Mouse (Mus musculus): ENCODE results near the gene Rhoc. TPM values are rescaled to one million over a fixed set of nuclear protein-coding genes. Genes with fewer than 3 reads are reported as not detected.

Rhoc gene
- polyA plus RNA-seq, 1 experiment from 2014 or later: 43.2 TPM

GRCm38 (mm10) chr3:104817991-104818748 lies 30.0 kb downstream of the Rhoc start, which contains the start of gene Mov10:
TSS of gene Mov10 (minus strand) at chr3:104818563.
- under 1% methylated on average over 40 of the region's 40 CpGs for WGBS
- Histone ChIP-seq H3K27me3 (no peaks in the 10 kb centered on the region), H3K27ac (no peak within 1 kb of the TSS), H3K9me3 (no peaks in the 10 kb centered on the region), H3K4me3 (replicated peaks) (peak within 1 kb of the TSS; percentile 70), H3K4me1 (replicated peaks) (peaks cover 22% of the 10 kb centered on the region), H3K36me3 (peaks cover 11% of the 10 kb centered on the region), H3K4me2 (replicated peaks) (peak within 1 kb of the TSS; percentile 100), H3K9ac (replicated peaks) (peak within 1 kb of the TSS; percentile 85)
- peak; percentile 82 for ATAC-seq

DNA sequence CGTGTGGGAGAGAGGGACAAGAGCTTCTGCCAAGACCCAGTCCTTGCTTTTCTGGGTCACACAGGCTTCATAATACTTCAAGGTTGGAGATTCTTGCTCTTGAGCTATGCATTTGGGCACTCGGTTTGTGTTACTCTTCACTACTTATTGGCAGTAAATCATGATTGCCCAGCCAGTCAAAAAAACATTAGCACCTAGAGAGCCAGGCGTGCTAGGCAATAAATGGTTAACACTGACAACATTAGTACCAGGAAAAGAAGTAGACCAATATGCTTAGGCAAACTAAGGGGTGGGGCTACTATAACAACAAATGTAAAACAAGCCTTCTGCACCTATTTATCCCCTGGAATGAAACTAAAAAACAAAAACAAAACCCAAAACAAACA lies 30.6 kb downstream of the Rhoc start:
- H3K27ac ChIP-seq: no peak overlapping the region
- peak overlapping the region; percentile 70 for H3K4me3 ChIP-seq (replicated peaks)
- ATAC-seq: no peak
- H3K9ac ChIP-seq (replicated peaks): no peak overlapping the region; the same call in 1 of the 2 replicates
- no peaks in the 10 kb centered on the region for H3K9me3 ChIP-seq
- 5% methylated on average over 3 of the region's 3 CpGs for WGBS
- H3K4me1 ChIP-seq (replicated peaks): peaks cover 22% of the 10 kb centered on the region
- no peaks in the 10 kb centered on the region for H3K27me3 ChIP-seq
- peak overlapping the region; percentile 100 for H3K4me2 ChIP-seq (replicated peaks)
- peaks cover 11% of the 10 kb centered on the region for H3K36me3 ChIP-seq

DNA sequence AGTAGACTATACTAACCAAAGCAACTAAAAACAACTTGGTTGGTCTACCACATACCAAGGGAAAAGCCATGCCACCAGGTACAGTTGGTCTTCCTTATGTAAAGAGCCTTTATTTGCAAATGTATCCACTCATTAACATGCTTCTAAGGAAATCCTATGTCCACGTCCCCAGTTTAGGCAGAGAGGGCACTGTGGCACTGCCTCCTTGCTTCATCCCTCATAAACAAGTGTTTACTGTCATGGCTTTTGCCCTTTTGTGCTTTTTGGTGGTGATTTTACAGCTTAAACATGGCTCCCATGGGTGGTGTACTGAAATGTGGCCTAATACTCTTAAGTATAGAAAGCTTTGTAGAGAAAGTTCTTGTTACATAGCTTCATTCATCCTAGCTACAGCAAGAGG lies 32.3 kb downstream of the Rhoc start:
- ATAC-seq: no peak
- H3K36me3 ChIP-seq: peaks cover 15% of the 10 kb centered on the region
- WGBS: 39% methylated on average over 1 of the region's 1 CpGs
- H3K27ac ChIP-seq: no peak overlapping the region
- no peak overlapping the region for H3K9ac ChIP-seq (replicated peaks)
- no peak overlapping the region for H3K4me2 ChIP-seq (replicated peaks)
- peaks cover 22% of the 10 kb centered on the region for H3K4me1 ChIP-seq (replicated peaks)
- no peak overlapping the region for H3K4me3 ChIP-seq (replicated peaks)
- H3K9me3 ChIP-seq: no peaks in the 10 kb centered on the region
- no peaks in the 10 kb centered on the region for H3K27me3 ChIP-seq

DNA sequence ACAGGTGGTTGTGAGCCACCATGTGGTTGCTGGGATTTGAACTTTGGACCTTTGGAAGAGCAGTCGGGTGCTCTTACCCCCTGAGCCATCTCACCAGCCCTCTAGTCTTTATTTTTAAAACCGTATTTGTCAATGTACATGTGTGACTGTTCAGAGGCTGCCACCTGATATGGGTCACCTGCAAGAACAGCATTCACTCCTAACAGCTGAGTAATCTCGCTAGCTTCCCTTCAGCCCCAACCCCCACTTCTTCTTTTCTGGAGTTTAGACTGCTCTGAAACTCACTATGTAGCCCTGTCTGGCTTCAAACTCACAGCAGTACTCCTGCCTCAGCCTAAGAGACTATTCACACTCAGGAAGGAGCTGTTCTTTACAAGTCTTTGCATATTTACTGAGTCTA lies 34.2 kb downstream of the Rhoc start:
- Histone ChIP-seq H3K9me3 (no peaks in the 10 kb centered on the region), H3K4me3 (replicated peaks) (no peak overlapping the region), H3K27me3 (no peaks in the 10 kb centered on the region), H3K4me1 (replicated peaks) (peaks cover 14% of the 10 kb centered on the region), H3K27ac (no peak overlapping the region), H3K36me3 (peaks cover 30% of the 10 kb centered on the region), H3K9ac (replicated peaks) (no peak overlapping the region), H3K4me2 (replicated peaks) (no peak overlapping the region)
- ATAC-seq: no peak
- WGBS: 88% methylated on average over 3 of the region's 3 CpGs

GRCm38 (mm10) chr3:104835797-104836196 lies 47.6 kb downstream of the Rhoc start:
- ATAC-seq: no peak
- no peaks in the 10 kb centered on the region for H3K4me1 ChIP-seq (replicated peaks)
- H3K9ac ChIP-seq (replicated peaks): no peak overlapping the region
- H3K4me3 ChIP-seq (replicated peaks): no peak overlapping the region
- H3K27me3 ChIP-seq: no peaks in the 10 kb centered on the region
- no peak overlapping the region for H3K4me2 ChIP-seq (replicated peaks)
- H3K27ac ChIP-seq: no peak overlapping the region
- no peaks in the 10 kb centered on the region for H3K9me3 ChIP-seq
- WGBS: over 99% methylated on average over 3 of the region's 3 CpGs
- H3K36me3 ChIP-seq: peaks cover 56% of the 10 kb centered on the region

DNA sequence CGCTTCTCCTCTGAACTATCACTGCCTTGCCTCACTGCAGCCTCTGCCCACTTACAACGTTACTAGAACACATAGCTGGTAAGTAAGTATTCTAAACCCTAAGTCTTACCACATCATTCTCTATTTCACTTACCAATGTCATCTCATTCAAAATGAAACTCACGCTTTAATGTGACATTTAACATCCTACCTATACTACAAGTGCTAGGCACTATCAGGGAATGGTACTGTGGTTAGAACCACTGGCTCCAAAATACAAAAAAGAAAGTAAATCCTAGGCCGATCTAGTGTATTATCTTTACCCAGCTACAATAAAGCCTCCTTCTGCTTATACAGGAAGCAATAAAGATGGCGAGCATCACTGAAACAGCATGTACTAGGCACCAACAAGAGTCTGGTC lies 52.9 kb downstream of the Rhoc start:
- H3K4me3 ChIP-seq (replicated peaks): no peak overlapping the region
- no peak for ATAC-seq
- H3K27ac ChIP-seq: no peak overlapping the region
- 97% methylated on average over 5 of the region's 5 CpGs for WGBS
- no peak overlapping the region for H3K9ac ChIP-seq (replicated peaks)
- H3K27me3 ChIP-seq: no peaks in the 10 kb centered on the region
- H3K4me2 ChIP-seq (replicated peaks): no peak overlapping the region
- peaks cover 53% of the 10 kb centered on the region for H3K36me3 ChIP-seq
- no peaks in the 10 kb centered on the region for H3K4me1 ChIP-seq (replicated peaks)
- H3K9me3 ChIP-seq: no peaks in the 10 kb centered on the region

Other genes with a start within 250 kb of the Rhoc start
- gene Slc16a1, start 149.7 kb upstream of the Rhoc start, polyA plus RNA-seq (2015; fragmentation: Nextera tagmentation; extraction: Ambion mirVana): 9.4 and 9.6 TPM in 2 replicates
- 0.30 and 0.77 TPM in 2 replicates for gene Ppm1j, start 7.3 kb upstream of the Rhoc start, polyA plus RNA-seq (2015; fragmentation: Nextera tagmentation; extraction: Ambion mirVana)
- not detected in 2 replicates for gene Fam19a3, start 6.5 kb upstream of the Rhoc start, polyA plus RNA-seq (2015; fragmentation: Nextera tagmentation; extraction: Ambion mirVana)
- 6.2 and 8.7 TPM in 2 replicates for gene Mov10, start 30.2 kb downstream of the Rhoc start, polyA plus RNA-seq (2015; fragmentation: Nextera tagmentation; extraction: Ambion mirVana)
- gene St7l, start 75.6 kb downstream of the Rhoc start, polyA plus RNA-seq (2015; fragmentation: Nextera tagmentation; extraction: Ambion mirVana): 35.7 and 38.7 TPM in 2 replicates
- 197 and 201 TPM in 2 replicates for gene Capza1, start 76.1 kb downstream of the Rhoc start, polyA plus RNA-seq (2015; fragmentation: Nextera tagmentation; extraction: Ambion mirVana)
- 0.66 and 1.3 TPM in 2 replicates for gene Wnt2b, start 173.5 kb downstream of the Rhoc start, polyA plus RNA-seq (2015; fragmentation: Nextera tagmentation; extraction: Ambion mirVana)